Mouse (Mus musculus): ENCODE measurements at regions not wholly inside any gene's neighbourhood (a gene's known extent, or its start where the extent isn't known, plus 50 kb on each side); places are given as distances from the start of the nearest gene placed in this dataset.

DNA sequence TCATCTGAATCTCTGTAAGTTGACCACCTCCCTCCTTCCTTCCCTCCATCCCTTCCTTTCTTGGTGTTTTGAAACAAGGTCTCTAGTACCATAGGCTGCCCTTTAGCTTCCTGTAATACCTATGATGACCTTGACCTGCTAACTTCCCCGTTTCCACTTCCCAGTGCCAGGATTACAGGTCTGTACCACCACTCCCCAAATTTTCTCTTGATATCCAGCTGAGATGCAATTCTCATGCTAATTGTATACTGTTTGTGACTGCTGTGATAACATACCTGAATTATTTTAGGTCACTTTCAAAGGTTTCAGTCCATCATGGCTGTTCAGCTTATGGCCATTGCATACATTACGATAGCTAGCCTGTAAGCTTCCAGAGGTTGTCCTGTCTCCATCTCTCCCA is 104.4 kb upstream of the Marcks start:
- TF ChIP-seq POLR2A (IDR thresholded peaks at IDR 0.05; ENCODE audit: insufficient read length, low read depth), result no peak
- TF ChIP-seq REST (IDR thresholded peaks at IDR 0.05; ENCODE audit: insufficient read depth, insufficient read length), result no peak
- TF ChIP-seq CEBPB (IDR thresholded peaks at IDR 0.05; ENCODE audit: insufficient read depth, poor library complexity, severe bottlenecking), result no peak
- TF ChIP-seq MAX (IDR thresholded peaks at IDR 0.05; ENCODE audit: low read depth), result no peak
- no peak for TF ChIP-seq USF1 (IDR thresholded peaks at IDR 0.05; ENCODE audit: low read depth)
- no peak for TF ChIP-seq SRF (IDR thresholded peaks at IDR 0.05; ENCODE audit: control insufficient read depth, insufficient read length, low read depth)

Measured in myocyte (in vitro differentiated cells).